ENCODE assay signal across 8 mouse cellular contexts in genomic region chr7:99828083-99828570, GRCm38 (mm10). TPM values are rescaled to one million over a fixed set of nuclear protein-coding genes. Genes with fewer than 3 reads are reported as not detected.
DNase-seq lines count a peak whose midpoint lies in the region; ATAC-seq lines count a peak whose summit lies in the region.

Gene Neu3, minus strand, starts transcription at chr7:99828417.

- H3K9ac ChIP-seq in heart, embryonic 13.5 days, result peak within 1 kb of the TSS; percentile 87
- peak within 1 kb of the TSS; percentile 83 for H3K9ac ChIP-seq in liver, embryonic 12.5 days
- peak within 1 kb of the TSS; percentile 37; the same call in 1 of the 2 replicates for H3K9ac ChIP-seq in stomach, embryonic 15.5 days

- H3K4me1 ChIP-seq in brown adipose tissue, adult 24 weeks (ENCODE audit: control insufficient read depth, insufficient read depth, insufficient read length, low read length), result peaks cover 2% of the 10 kb centered on the region; the same call in 1 of the 2 replicates
- H3K4me1 ChIP-seq in heart, embryonic 13.5 days, result peaks cover 46% of the 10 kb centered on the region
- H3K4me1 ChIP-seq in liver, embryonic 12.5 days, result peaks cover 55% of the 10 kb centered on the region
- 0 out of 2 replicates have a peak, but pooled peaks cover 6% of the 10 kb centered on the region for H3K4me1 ChIP-seq in stomach, embryonic 15.5 days

- 0 out of 2 replicates have a peak, but pooled peaks cover 2% of the 10 kb centered on the region for H3K36me3 ChIP-seq in heart, embryonic 13.5 days
- peaks cover 2% of the 10 kb centered on the region for H3K36me3 ChIP-seq in liver, embryonic 12.5 days
- no peaks in the 10 kb centered on the region for H3K36me3 ChIP-seq in stomach, embryonic 15.5 days

- peak within 1 kb of the TSS; percentile 77 for H3K4me2 ChIP-seq in heart, embryonic 13.5 days
- H3K4me2 ChIP-seq in liver, embryonic 12.5 days, result peak within 1 kb of the TSS; percentile 78
- H3K4me2 ChIP-seq in stomach, embryonic 15.5 days, result peak within 1 kb of the TSS; percentile 69

- peak within 1 kb of the TSS; percentile 65 for H3K4me3 ChIP-seq in brown adipose tissue, adult 24 weeks (ENCODE audit: insufficient read depth, low read depth, low read length)
- peak within 1 kb of the TSS; percentile 68 for H3K4me3 ChIP-seq in heart, embryonic 13.5 days
- peak within 1 kb of the TSS; percentile 71 for H3K4me3 ChIP-seq in liver, embryonic 12.5 days
- peak within 1 kb of the TSS; percentile 58 for H3K4me3 ChIP-seq in stomach, embryonic 15.5 days (replicated peaks)

- H3K27ac ChIP-seq in brown adipose tissue, adult 24 weeks (replicated peaks; ENCODE audit: low read depth, low read length), result peak within 1 kb of the TSS; percentile 54
- peak within 1 kb of the TSS; percentile 94 for H3K27ac ChIP-seq in heart, embryonic 13.5 days (replicated peaks)
- peak within 1 kb of the TSS; percentile 89 for H3K27ac ChIP-seq in liver, embryonic 12.5 days
- H3K27ac ChIP-seq in stomach, embryonic 15.5 days, result peak within 1 kb of the TSS; percentile 91

- DNase-seq in CD4-positive, CD25-positive, alpha-beta regulatory T cell, adult 2 months (ENCODE audit: low read depth, low spot score), result peak; percentile 94
- peak; percentile 21 for DNase-seq in fat pad, adult 2 months (ENCODE audit: extremely low read depth, low read depth, low spot score)
- peak; percentile 97 for DNase-seq in kidney, postnatal 10 days
- peak; percentile 80 to 88 for DNase-seq in natural killer cell, adult 2 months (ENCODE audit: low spot score in 2 of 2)

- under 1% methylated on average over 26 of the region's 26 CpGs for WGBS in heart, embryonic 13.5 days
- under 1% methylated on average over 26 of the region's 26 CpGs for WGBS in liver, embryonic 12.5 days (ENCODE audit: insufficient replicate concordance)
- WGBS in stomach, embryonic 15.5 days, result under 1% methylated on average over 26 of the region's 26 CpGs

- H3K9me3 ChIP-seq in heart, embryonic 13.5 days, result no peaks in the 10 kb centered on the region
- H3K9me3 ChIP-seq in liver, embryonic 12.5 days (replicated peaks), result no peaks in the 10 kb centered on the region
- no peaks in the 10 kb centered on the region for H3K9me3 ChIP-seq in stomach, embryonic 15.5 days

- ATAC-seq in heart, embryonic 13.5 days (ENCODE audit: extremely low read depth, insufficient number of reproducible peaks, low FRiP score, low TSS enrichment), result peak; percentile 90
- ATAC-seq in liver, embryonic 12.5 days, result peak; percentile 93
- peak; percentile 97 for ATAC-seq in stomach, embryonic 15.5 days (ENCODE audit: insufficient read depth, low FRiP score, low read depth)

- H3K27me3 ChIP-seq in heart, embryonic 13.5 days (replicated peaks), result no peaks in the 10 kb centered on the region
- no peaks in the 10 kb centered on the region for H3K27me3 ChIP-seq in liver, embryonic 12.5 days (replicated peaks)
- H3K27me3 ChIP-seq in stomach, embryonic 15.5 days (replicated peaks), result no peaks in the 10 kb centered on the region

RNA-seq across cellular contexts. Expression of gene Neu3, which starts in this region (rescaled TPM):
- polyA plus RNA-seq in brown adipose tissue, adult 24 weeks (2012; ENCODE audit: insufficient read depth, insufficient read length, missing spikeins), result 0.52 and 1.0 TPM in 2 replicates
- 3.1 and 3.9 TPM in 2 replicates for polyA plus RNA-seq in heart, embryonic 13.5 days (2015; fragmentation: Nextera tagmentation; extraction: Ambion mirVana)
- 6.2 and 6.4 TPM in 2 replicates for polyA plus RNA-seq in liver, embryonic 12.5 days (2016; fragmentation: Nextera tagmentation; extraction: Ambion mirVana)
- polyA plus RNA-seq in stomach, embryonic 15.5 days (2015; fragmentation: Nextera tagmentation; extraction: Ambion mirVana), result 5.4 and 6.0 TPM in 2 replicates

Comparison
In these comparisons a context has a peak if more than half of its experiments do, and no peak if none do; other contexts are left out.
1. Peak in every context shown above with its lines: DNase-seq, ATAC-seq, H3K4me3 ChIP-seq and H3K27ac ChIP-seq.
2. DNase-seq: peak in every context shown above with its lines; median percentile 97 in kidney, postnatal 10 days; 94 in CD4-positive, CD25-positive, alpha-beta regulatory T cell, adult 2 months; 84 in natural killer cell, adult 2 months; 21 in fat pad, adult 2 months.
3. H3K9ac ChIP-seq: peak in every context shown above with its lines; median percentile 87 in heart, embryonic 13.5 days; 83 in liver, embryonic 12.5 days; 37 in stomach, embryonic 15.5 days.